Mouse (Mus musculus) bone marrow macrophage, adult 2 months (primary cell): ENCODE measurements around the gene Pthlh.
A peak's percentile ranks its signal among the peaks of the same experiment; 100 is the strongest.

Experiments
- CTCF ChIP-seq: IDR thresholded peaks from 2 replicates; pipeline ENCODE4 v1.5.1; 2012; ENCODE audit warnings: low read depth, mild to moderate bottlenecking, low read length, moderate library complexity
- POLR2A ChIP-seq: IDR thresholded peaks from 2 replicates; pipeline ENCODE4 v1.6.1; 2012; ENCODE audit warnings: mild to moderate bottlenecking, low read depth, low read length, borderline replicate concordance

GRCm38 (mm10) chr6:147240203-147240804, 23.7 kb downstream of the Pthlh start:
- TF ChIP-seq CTCF (peak; percentile 70), POLR2A (no peak)
